Mouse (Mus musculus) myocyte (in vitro differentiated cells): Measurements from ENCODE around the gene Ric1.
"Not testable (repeated sequence)": the region's sequence is repeated elsewhere in the genome, so short reads cannot be mapped to it uniquely, and the experiment has no call there.

Experiments
- E2F4 ChIP-seq: IDR thresholded peaks from one replicate; pipeline ENCODE4 v1.6.1; 2011; ENCODE audit warnings: mild to moderate bottlenecking, control low read depth, moderate library complexity; ENCODE audit not compliant: insufficient read depth
- MYOG ChIP-seq, 3 experiments: IDR thresholded peaks; one replicate each; pipeline ENCODE4 v1.6.1; 2011; ENCODE audit warnings: control low read depth in 2 of 3, low read depth in 2 of 3, mild to moderate bottlenecking in 2 of 3; ENCODE audit not compliant: insufficient read length in 2 of 3, control insufficient read depth in 1 of 3, insufficient read depth in 1 of 3
- POLR2A ChIP-seq: IDR thresholded peaks from one replicate; pipeline ENCODE4 v1.6.1; 2011; ENCODE audit warnings: low read depth, mild to moderate bottlenecking, control low read depth, moderate library complexity; ENCODE audit not compliant: insufficient read length
- USF1 ChIP-seq: IDR thresholded peaks from one replicate; pipeline ENCODE4 v1.6.1; 2011; ENCODE audit warnings: low read depth, mild to moderate bottlenecking, control low read depth, moderate library complexity

GRCm38 (mm10) chr19:29593783-29594182 lies 71.7 kb downstream of the Ric1 start:
- not testable (repeated sequence) for TF ChIP-seq POLR2A; E2F4; MYOG (IDR thresholded peaks at IDR 0.05; ENCODE audit: control insufficient read depth in 1 of 3, insufficient read depth in 1 of 3, insufficient read length in 2 of 3, low read depth in 2 of 3); USF1
